In the genomic region with DNA sequence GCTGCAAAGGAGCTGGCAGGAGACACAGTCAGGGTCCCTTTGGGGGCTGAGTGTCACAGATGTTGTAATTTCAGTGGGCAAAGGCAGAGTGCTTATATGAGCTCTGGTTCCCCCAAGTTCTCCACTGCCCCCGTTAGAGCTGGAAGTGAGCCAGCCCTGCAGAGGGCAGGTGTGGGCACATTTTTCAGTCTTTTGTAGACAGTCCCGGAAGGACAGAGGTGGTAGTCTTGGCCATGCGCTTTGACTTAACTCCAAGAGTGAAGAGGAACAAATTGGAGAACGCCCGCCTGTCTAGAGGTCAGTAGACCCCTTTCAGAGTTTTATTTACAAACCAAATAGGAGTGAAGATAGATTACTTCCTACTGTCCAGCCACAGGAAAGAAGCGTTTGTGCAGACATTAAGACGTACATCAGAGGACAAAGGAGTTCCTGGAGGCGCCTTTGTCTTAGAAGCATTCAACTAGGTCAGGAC, we compare ENCODE assay signal across 11 mouse cellular contexts.
DNase-seq lines count a peak whose midpoint lies in the region; ATAC-seq lines count a peak whose summit lies in the region.
"Had no signal": no experiment of that assay in that cellular context is flagged by ENCODE, and none has a peak within 500 bp of the region (broad histone marks: within the 10 kb centered on the region; RNA-seq: fewer than 3 reads in every experiment).

No protein-coding gene starts in this region.

- H3K9ac ChIP-seq in forebrain, embryonic 12.5 days: peak overlapping the region; percentile 25; the same call in 1 of the 2 replicates
- no peak overlapping the region for H3K9ac ChIP-seq in forebrain, embryonic 11.5 days (ENCODE audit: low read length)
- no peak overlapping the region for H3K9ac ChIP-seq in neural tube, embryonic 12.5 days
- H3K9ac ChIP-seq in neural tube, embryonic 15.5 days (replicated peaks): no peak overlapping the region
- H3K9ac ChIP-seq: heart, embryonic 15.5 days had no signal

- H3K27me3 ChIP-seq in forebrain, embryonic 12.5 days: peaks cover 9% of the 10 kb centered on the region; the same call in 1 of the 2 replicates
- H3K27me3 ChIP-seq in forebrain, embryonic 11.5 days (ENCODE audit: control insufficient read depth, insufficient read depth, low read length): no peaks in the 10 kb centered on the region
- H3K27me3 ChIP-seq in neural tube, embryonic 12.5 days (replicated peaks): peaks cover 14% of the 10 kb centered on the region
- peaks cover 12% of the 10 kb centered on the region for H3K27me3 ChIP-seq in neural tube, embryonic 15.5 days (replicated peaks)
- H3K27me3 ChIP-seq: heart, embryonic 15.5 days had no signal

- no peak overlapping the region for H3K4me3 ChIP-seq in forebrain, embryonic 12.5 days (replicated peaks)
- H3K4me3 ChIP-seq in forebrain, embryonic 11.5 days (ENCODE audit: low read depth, low read length): no peak overlapping the region
- no peak overlapping the region for H3K4me3 ChIP-seq in neural tube, embryonic 12.5 days
- no peak overlapping the region for H3K4me3 ChIP-seq in neural tube, embryonic 15.5 days (replicated peaks)
- H3K4me3 ChIP-seq: heart, embryonic 15.5 days; left cerebral cortex, adult 2 months had no signal

- peak overlapping the region; percentile 60; the same call in 1 of the 2 replicates for H3K27ac ChIP-seq in forebrain, embryonic 12.5 days
- no peak overlapping the region for H3K27ac ChIP-seq in forebrain, embryonic 11.5 days (ENCODE audit: low read depth, low read length)
- no peak overlapping the region for H3K27ac ChIP-seq in neural tube, embryonic 12.5 days
- H3K27ac ChIP-seq in neural tube, embryonic 15.5 days (replicated peaks): no peak overlapping the region
- H3K27ac ChIP-seq: heart, embryonic 15.5 days; left cerebral cortex, adult 2 months had no signal

- no peak for DNase-seq in forebrain, embryonic 11.5 days (ENCODE audit: low spot score)
- DNase-seq in kidney, postnatal 14 days: peak; percentile 69
- DNase-seq in left cerebral cortex, adult 18-20 months (ENCODE audit: low spot score in 2 of 2): no peak
- no peak for DNase-seq in layer of hippocampus, adult 11-12 months (ENCODE audit: low spot score)

- H3K36me3 ChIP-seq in forebrain, embryonic 12.5 days (replicated peaks): no peaks in the 10 kb centered on the region
- H3K36me3 ChIP-seq in forebrain, embryonic 11.5 days (ENCODE audit: control insufficient read depth, insufficient read depth, low read length): no peaks in the 10 kb centered on the region; the same call in 1 of the 2 replicates
- H3K36me3 ChIP-seq in neural tube, embryonic 12.5 days: no peaks in the 10 kb centered on the region
- no peaks in the 10 kb centered on the region for H3K36me3 ChIP-seq in neural tube, embryonic 15.5 days
- H3K36me3 ChIP-seq: heart, embryonic 15.5 days had no signal

- no peak for ATAC-seq in forebrain, embryonic 12.5 days (ENCODE audit: low FRiP score)
- no peak for ATAC-seq in forebrain, embryonic 11.5 days (replicated peaks; ENCODE audit: low FRiP score)
- ATAC-seq in neural tube, embryonic 12.5 days (ENCODE audit: low FRiP score, low read depth): peak; percentile 18; the same call in 1 of the 2 replicates
- ATAC-seq in neural tube, embryonic 15.5 days (ENCODE audit: low FRiP score): no peak
- no peak for ATAC-seq in megakaryocyte-erythroid progenitor cell, adult 5-6 weeks (replicated peaks; ENCODE audit: low FRiP score, low TSS enrichment, poor library complexity, severe bottlenecking)

- peaks cover 76% of the 10 kb centered on the region for H3K4me1 ChIP-seq in forebrain, embryonic 12.5 days
- H3K4me1 ChIP-seq in forebrain, embryonic 11.5 days (replicated peaks; ENCODE audit: control insufficient read depth, insufficient read depth, low read length): peaks cover 37% of the 10 kb centered on the region
- H3K4me1 ChIP-seq in neural tube, embryonic 12.5 days: peaks cover 55% of the 10 kb centered on the region
- H3K4me1 ChIP-seq in neural tube, embryonic 15.5 days: peaks cover 58% of the 10 kb centered on the region

- 36% methylated on average over 8 of the region's 8 CpGs for WGBS in forebrain, embryonic 12.5 days
- WGBS in forebrain, embryonic 11.5 days: 45% methylated on average over 8 of the region's 8 CpGs
- WGBS in neural tube, embryonic 12.5 days: 6% methylated on average over 8 of the region's 8 CpGs
- WGBS in neural tube, embryonic 15.5 days: 13% methylated on average over 8 of the region's 8 CpGs

- H3K4me2 ChIP-seq in forebrain, embryonic 12.5 days: 0 out of 2 replicates have a peak overlapping the region, but pooled peaks have one; percentile 19
- H3K4me2 ChIP-seq in forebrain, embryonic 11.5 days (ENCODE audit: low read depth, low read length, severe bottlenecking): no peak overlapping the region
- peak overlapping the region; percentile 9; the same call in 1 of the 2 replicates for H3K4me2 ChIP-seq in neural tube, embryonic 12.5 days (replicated peaks)
- H3K4me2 ChIP-seq in neural tube, embryonic 15.5 days: no peak overlapping the region
- H3K4me2 ChIP-seq: heart, embryonic 15.5 days; midbrain, embryonic 11.5 days had no signal

- no peaks in the 10 kb centered on the region for H3K9me3 ChIP-seq in forebrain, embryonic 12.5 days
- H3K9me3 ChIP-seq in forebrain, embryonic 11.5 days (ENCODE audit: control insufficient read depth, low read length): no peaks in the 10 kb centered on the region
- H3K9me3 ChIP-seq in neural tube, embryonic 12.5 days: no peaks in the 10 kb centered on the region
- no peaks in the 10 kb centered on the region for H3K9me3 ChIP-seq in neural tube, embryonic 15.5 days (replicated peaks)
- H3K9me3 ChIP-seq: heart, embryonic 15.5 days had no signal

Comparison
In these comparisons a context has a peak if more than half of its experiments do, and no peak if none do; other contexts are left out.
1. H3K4me2 ChIP-seq: peak in forebrain, embryonic 12.5 days (single experiment) and neural tube, embryonic 12.5 days (single experiment); none in forebrain, embryonic 11.5 days (single experiment) and neural tube, embryonic 15.5 days (single experiment).